Mouse (Mus musculus) layer of hippocampus, adult 9-11 months (tissue): ENCODE data around the gene Slc35e3.
"Not testable (repeated sequence)": the region's sequence is repeated elsewhere in the genome, so short reads cannot be mapped to it uniquely, and the experiment has no call there.

Source experiments
- DNase-seq: peaks from one replicate; pipeline ENCODE4 v3.0.0; 2022

Gene Slc35e3

GRCm38 (mm10) chr10:117748276-117749049, 2.3 kb upstream of the Slc35e3 start:
- DNase-seq: no peak

- DNase-seq: no peak
Measured at GRCm38 (mm10) chr10:117747711-117748110, 1.5 kb upstream of the Slc35e3 start.

- DNase-seq: not testable (repeated sequence)
Measured at GRCm38 (mm10) chr10:117745570-117746296, 432 bp downstream of the Slc35e3 start.

GRCm38 (mm10) chr10:117743917-117744316, 2.2 kb downstream of the Slc35e3 start:
- DNase-seq: no peak

GRCm38 (mm10) chr10:117743182-117743581, 3.0 kb downstream of the Slc35e3 start:
- no peak for DNase-seq

GRCm38 (mm10) chr10:117742618-117743017, 3.5 kb downstream of the Slc35e3 start:
- no peak for DNase-seq

GRCm38 (mm10) chr10:117741698-117742475, 4.3 kb downstream of the Slc35e3 start:
- DNase-seq: no peak

GRCm38 (mm10) chr10:117740921-117741320, 5.2 kb downstream of the Slc35e3 start:
- DNase-seq: no peak

- no peak for DNase-seq
Measured at GRCm38 (mm10) chr10:117740171-117740570, 6.0 kb downstream of the Slc35e3 start.

GRCm38 (mm10) chr10:117739648-117739948, 6.6 kb downstream of the Slc35e3 start:
- DNase-seq: no peak

- no peak for DNase-seq
Measured at GRCm38 (mm10) chr10:117738928-117739647, 7.1 kb downstream of the Slc35e3 start.

GRCm38 (mm10) chr10:117738140-117738921, 7.8 kb downstream of the Slc35e3 start:
- DNase-seq: no peak

- DNase-seq: not testable (repeated sequence)
Measured at GRCm38 (mm10) chr10:117737498-117737897, 8.7 kb downstream of the Slc35e3 start.

GRCm38 (mm10) chr10:117737075-117737474, 9.1 kb downstream of the Slc35e3 start:
- no peak for DNase-seq

- DNase-seq: no peak
Measured at GRCm38 (mm10) chr10:117736573-117736972, 9.6 kb downstream of the Slc35e3 start.

- not testable (repeated sequence) for DNase-seq
Measured at GRCm38 (mm10) chr10:117735396-117735795, 10.8 kb downstream of the Slc35e3 start.

GRCm38 (mm10) chr10:117734104-117734852, 11.9 kb downstream of the Slc35e3 start:
- DNase-seq: not testable (repeated sequence)

- DNase-seq: not testable (repeated sequence)
Measured at GRCm38 (mm10) chr10:117733626-117734025, 12.5 kb downstream of the Slc35e3 start.

GRCm38 (mm10) chr10:117732962-117733592, 13.1 kb downstream of the Slc35e3 start:
- no peak for DNase-seq

GRCm38 (mm10) chr10:117732184-117732583, 14.0 kb downstream of the Slc35e3 start:
- DNase-seq: no peak
